Mouse (Mus musculus): Measurements from ENCODE around the gene Ptprs.

- no peak for TF ChIP-seq CTCF (IDR thresholded peaks at IDR 0.05; ENCODE audit: insufficient read depth, low read depth, low read length)
- TF ChIP-seq POLR2A (IDR thresholded peaks at IDR 0.05; ENCODE audit: insufficient read depth, low read depth, low read length): no peak
These were observed 19.9 kb downstream of the Ptprs start for GRCm38 (mm10) chr17:56456353-56456752.

All from olfactory bulb, adult 2 months (tissue).